Mouse (Mus musculus): ENCODE measurements around the gene Tmem82. TPM values are rescaled to one million over a fixed set of nuclear protein-coding genes. Genes with fewer than 3 reads are reported as not detected.

The Tmem82 gene
- polyA plus RNA-seq, 1 experiment from 2014 or later, result 0.43 TPM

GRCm38 (mm10) chr4:141621297-141621696, 2.9 kb upstream of the Tmem82 start:
- H3K27ac ChIP-seq (replicated peaks in 1 of 2; ENCODE audit: control insufficient read depth in 1 of 2, insufficient read depth in 1 of 2, low read depth in 2 of 2, low read length in 2 of 2), result no peak overlapping the region
- no peaks in the 10 kb centered on the region for H3K27me3 ChIP-seq (ENCODE audit: control insufficient read depth, insufficient read depth, low read length)
- no peaks in the 10 kb centered on the region for H3K9me3 ChIP-seq (ENCODE audit: control insufficient read depth, low read length)
- no peak overlapping the region for H3K4me3 ChIP-seq (ENCODE audit: control insufficient read depth in 1 of 2, insufficient read depth in 1 of 2, low read depth in 1 of 2, low read length in 2 of 2)
- peaks cover 11% of the 10 kb centered on the region for H3K36me3 ChIP-seq (ENCODE audit: control insufficient read depth, insufficient read depth, low read length)
- H3K9ac ChIP-seq (ENCODE audit: low read length), result no peak overlapping the region
- no peak overlapping the region for H3K4me2 ChIP-seq (ENCODE audit: low read length)
- no peak for ATAC-seq (ENCODE audit: insufficient number of reproducible peaks, insufficient read depth, low FRiP score, low read depth)
- WGBS, result 75% methylated on average over 8 of the region's 8 CpGs
- H3K4me1 ChIP-seq (ENCODE audit: control insufficient read depth in 2 of 2, insufficient read depth in 2 of 2, low read length in 2 of 2), result peaks cover 23 to 29% of the 10 kb centered on the region in 2 experiments

DNA sequence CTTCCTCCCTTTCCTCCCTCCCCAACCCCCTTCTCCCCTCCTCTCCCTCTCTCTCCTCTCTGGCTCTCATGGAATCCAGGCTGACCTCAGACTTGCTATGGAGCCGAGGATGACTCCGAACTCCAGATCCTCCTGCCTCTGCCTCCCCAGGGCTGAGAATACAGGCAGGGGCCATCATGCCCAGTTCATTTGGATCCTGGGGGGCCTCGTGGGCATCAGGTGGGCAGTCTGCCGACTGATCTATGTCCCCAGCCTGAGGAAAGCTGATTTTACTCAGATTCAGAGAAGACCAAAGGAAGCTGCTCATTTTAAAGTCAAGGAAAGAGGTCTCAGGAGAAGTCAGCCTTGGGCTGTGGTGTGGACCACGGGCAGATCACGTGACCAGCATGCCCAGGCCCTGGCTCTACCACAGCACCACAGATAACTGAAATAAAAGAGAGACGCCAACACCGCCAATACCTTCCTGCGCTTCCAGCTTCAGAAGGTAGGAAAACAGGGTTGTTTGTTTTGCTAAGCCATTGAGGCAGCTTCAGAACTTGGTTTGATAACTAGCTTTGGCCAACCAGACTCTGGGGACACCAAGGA, 958 bp upstream of the Tmem82 start:
- H3K9ac ChIP-seq (ENCODE audit: low read length), result no peak overlapping the region
- H3K4me1 ChIP-seq (ENCODE audit: control insufficient read depth in 2 of 2, insufficient read depth in 2 of 2, low read length in 2 of 2), result peaks cover 23 to 26% of the 10 kb centered on the region in 2 experiments
- 80% methylated on average over 9 of the region's 9 CpGs for WGBS
- no peaks in the 10 kb centered on the region for H3K27me3 ChIP-seq (ENCODE audit: control insufficient read depth, insufficient read depth, low read length)
- no peak for ATAC-seq (ENCODE audit: insufficient number of reproducible peaks, insufficient read depth, low FRiP score, low read depth)
- H3K27ac ChIP-seq (replicated peaks in 1 of 2; ENCODE audit: control insufficient read depth in 1 of 2, insufficient read depth in 1 of 2, low read depth in 2 of 2, low read length in 2 of 2), result no peak overlapping the region
- no peak overlapping the region for H3K4me3 ChIP-seq (ENCODE audit: control insufficient read depth in 1 of 2, insufficient read depth in 1 of 2, low read depth in 1 of 2, low read length in 2 of 2)
- no peaks in the 10 kb centered on the region for H3K9me3 ChIP-seq (ENCODE audit: control insufficient read depth, low read length)
- no peaks in the 10 kb centered on the region for H3K36me3 ChIP-seq (ENCODE audit: control insufficient read depth, insufficient read depth, low read length)
- H3K4me2 ChIP-seq (ENCODE audit: low read length), result no peak overlapping the region

DNA sequence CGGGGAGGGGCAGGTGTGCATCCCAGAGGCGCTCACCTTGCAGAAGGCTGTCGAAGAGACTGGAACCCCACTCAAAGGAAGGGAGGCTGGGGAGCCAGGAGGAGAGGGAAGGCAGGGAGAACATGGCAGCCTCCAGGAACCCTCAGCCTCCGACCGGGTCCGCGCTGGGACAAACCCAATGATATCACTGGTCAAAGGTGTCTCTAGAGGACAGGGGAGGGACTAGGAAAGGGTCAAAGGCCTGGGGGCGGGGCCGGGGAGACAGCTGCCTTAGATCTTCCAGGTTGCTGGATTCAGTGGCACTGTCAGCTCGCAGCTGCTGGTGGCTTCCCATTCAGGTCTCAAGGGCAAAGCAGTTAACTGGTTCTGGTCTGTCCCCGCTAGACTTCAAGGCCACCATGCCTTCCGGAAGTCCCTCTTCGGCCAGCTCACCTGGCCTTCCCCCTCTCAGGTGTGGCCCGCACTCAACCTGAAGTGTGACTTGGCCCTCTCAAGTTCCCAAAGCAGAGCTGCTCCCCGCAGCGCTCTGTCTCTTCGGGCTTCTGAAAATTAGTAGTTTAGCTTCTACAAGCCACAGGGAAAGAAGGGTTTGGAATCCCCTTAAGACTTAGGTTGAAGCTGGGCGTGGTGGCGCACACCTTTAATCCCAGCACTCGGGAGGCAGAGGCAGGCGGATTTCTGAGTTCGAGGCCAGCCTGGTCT, 419 bp downstream of the Tmem82 start:
- H3K4me2 ChIP-seq (ENCODE audit: low read length), result peak overlapping the region; percentile 72
- H3K36me3 ChIP-seq (ENCODE audit: control insufficient read depth, insufficient read depth, low read length), result no peaks in the 10 kb centered on the region
- 12% methylated on average over 20 of the region's 22 CpGs for WGBS
- H3K4me1 ChIP-seq (ENCODE audit: control insufficient read depth in 2 of 2, insufficient read depth in 2 of 2, low read length in 2 of 2), result peaks cover 9 to 13% of the 10 kb centered on the region in 2 experiments
- H3K9ac ChIP-seq (ENCODE audit: low read length), result peak overlapping the region; percentile 59
- no peak overlapping the region for H3K27ac ChIP-seq (replicated peaks in 1 of 2; ENCODE audit: control insufficient read depth in 1 of 2, insufficient read depth in 1 of 2, low read depth in 2 of 2, low read length in 2 of 2)
- H3K27me3 ChIP-seq (ENCODE audit: control insufficient read depth, insufficient read depth, low read length), result no peaks in the 10 kb centered on the region
- no peaks in the 10 kb centered on the region for H3K9me3 ChIP-seq (ENCODE audit: control insufficient read depth, low read length)
- H3K4me3 ChIP-seq (ENCODE audit: control insufficient read depth in 1 of 2, insufficient read depth in 1 of 2, low read depth in 1 of 2, low read length in 2 of 2), result peak overlapping the region; percentile 31 to 32
- no peak for ATAC-seq (ENCODE audit: insufficient number of reproducible peaks, insufficient read depth, low FRiP score, low read depth)

GRCm38 (mm10) chr4:141617299-141617698, 1.1 kb downstream of the Tmem82 start:
- H3K9me3 ChIP-seq (ENCODE audit: control insufficient read depth, low read length), result no peaks in the 10 kb centered on the region
- H3K9ac ChIP-seq (ENCODE audit: low read length), result peak overlapping the region; percentile 59
- no peaks in the 10 kb centered on the region for H3K27me3 ChIP-seq (ENCODE audit: control insufficient read depth, insufficient read depth, low read length)
- H3K4me3 ChIP-seq (ENCODE audit: control insufficient read depth in 1 of 2, insufficient read depth in 1 of 2, low read depth in 1 of 2, low read length in 2 of 2), result peak overlapping the region; percentile 31 to 32
- WGBS, result 4% methylated on average over 20 of the region's 20 CpGs
- peak; percentile 37; the same call in 1 of the 2 replicates for ATAC-seq (ENCODE audit: insufficient number of reproducible peaks, insufficient read depth, low FRiP score, low read depth)
- peaks cover 9 to 13% of the 10 kb centered on the region in 2 experiments for H3K4me1 ChIP-seq (ENCODE audit: control insufficient read depth in 2 of 2, insufficient read depth in 2 of 2, low read length in 2 of 2)
- peak overlapping the region; percentile 72 for H3K4me2 ChIP-seq (ENCODE audit: low read length)
- H3K36me3 ChIP-seq (ENCODE audit: control insufficient read depth, insufficient read depth, low read length), result no peaks in the 10 kb centered on the region
- H3K27ac ChIP-seq (replicated peaks in 1 of 2; ENCODE audit: control insufficient read depth in 1 of 2, insufficient read depth in 1 of 2, low read depth in 2 of 2, low read length in 2 of 2), result no peak overlapping the region

- WGBS, result 75% methylated on average over 6 of the region's 6 CpGs
- Histone ChIP-seq H3K4me3 (ENCODE audit: control insufficient read depth in 1 of 2, insufficient read depth in 1 of 2, low read depth in 1 of 2, low read length in 2 of 2) (no peak overlapping the region), H3K4me2 (ENCODE audit: low read length) (no peak overlapping the region), H3K4me1 (ENCODE audit: control insufficient read depth in 2 of 2, insufficient read depth in 2 of 2, low read length in 2 of 2) (peaks cover 9 to 13% of the 10 kb centered on the region in 2 experiments), H3K9me3 (ENCODE audit: control insufficient read depth, low read length) (no peaks in the 10 kb centered on the region), H3K9ac (ENCODE audit: low read length) (no peak overlapping the region), H3K27ac (replicated peaks in 1 of 2; ENCODE audit: control insufficient read depth in 1 of 2, insufficient read depth in 1 of 2, low read depth in 2 of 2, low read length in 2 of 2) (no peak overlapping the region), H3K27me3 (ENCODE audit: control insufficient read depth, insufficient read depth, low read length) (no peaks in the 10 kb centered on the region), H3K36me3 (ENCODE audit: control insufficient read depth, insufficient read depth, low read length) (no peaks in the 10 kb centered on the region)
- 0 out of 2 replicates have a peak, but pooled peaks have one; percentile 4 for ATAC-seq (ENCODE audit: insufficient number of reproducible peaks, insufficient read depth, low FRiP score, low read depth)
Measured at GRCm38 (mm10) chr4:141616811-141617210, 1.6 kb downstream of the Tmem82 start.

GRCm38 (mm10) chr4:141614946-141615345, 3.5 kb downstream of the Tmem82 start:
- 73% methylated on average over 14 of the region's 14 CpGs for WGBS
- Histone ChIP-seq H3K27ac (replicated peaks in 1 of 2; ENCODE audit: control insufficient read depth in 1 of 2, insufficient read depth in 1 of 2, low read depth in 2 of 2, low read length in 2 of 2) (no peak overlapping the region), H3K36me3 (ENCODE audit: control insufficient read depth, insufficient read depth, low read length) (no peaks in the 10 kb centered on the region)

DNA sequence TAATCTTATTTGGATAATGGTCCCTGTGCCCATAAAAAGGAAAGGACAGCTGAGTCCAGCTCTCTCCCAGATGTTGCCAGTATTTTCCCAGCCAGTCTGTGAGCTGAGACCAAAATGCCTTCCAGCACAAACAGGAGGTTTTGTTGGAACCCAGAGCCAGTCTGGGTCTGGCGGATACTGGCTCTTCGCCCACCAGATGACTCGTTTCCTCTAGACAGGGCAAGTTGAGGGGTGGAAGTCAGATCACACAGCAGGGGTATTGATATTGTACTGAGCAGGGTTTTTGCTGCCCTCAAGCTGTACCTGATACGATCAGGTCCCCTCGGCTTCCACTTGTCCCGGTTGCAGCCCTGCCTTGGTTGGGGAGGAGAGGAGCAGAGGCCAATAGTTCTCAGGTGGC, 8.9 kb downstream of the Tmem82 start:
- no peak overlapping the region for H3K4me2 ChIP-seq (ENCODE audit: low read length)
- no peak overlapping the region for H3K4me3 ChIP-seq (ENCODE audit: control insufficient read depth in 1 of 2, insufficient read depth in 1 of 2, low read depth in 1 of 2, low read length in 2 of 2)
- H3K27ac ChIP-seq (replicated peaks in 1 of 2; ENCODE audit: control insufficient read depth in 1 of 2, insufficient read depth in 1 of 2, low read depth in 2 of 2, low read length in 2 of 2), result peak overlapping the region; percentile 24 to 51; a peak in 3 of 4 replicates
- peaks cover 2 to 4% of the 10 kb centered on the region in 2 experiments; a peak in 3 of 4 replicates for H3K4me1 ChIP-seq (ENCODE audit: control insufficient read depth in 2 of 2, insufficient read depth in 2 of 2, low read length in 2 of 2)
- no peak overlapping the region for H3K9ac ChIP-seq (ENCODE audit: low read length)
- no peaks in the 10 kb centered on the region for H3K27me3 ChIP-seq (ENCODE audit: control insufficient read depth, insufficient read depth, low read length)
- 59% methylated on average over 6 of the region's 6 CpGs for WGBS
- H3K36me3 ChIP-seq (ENCODE audit: control insufficient read depth, insufficient read depth, low read length), result no peaks in the 10 kb centered on the region
- peak; percentile 65 for ATAC-seq (ENCODE audit: insufficient number of reproducible peaks, insufficient read depth, low FRiP score, low read depth)
- H3K9me3 ChIP-seq (ENCODE audit: control insufficient read depth, low read length), result peaks cover 3% of the 10 kb centered on the region; the same call in 1 of the 2 replicates

More at GRCm38 (mm10) chr4:141614946-141615345, 3.5 kb downstream of the Tmem82 start:
- peaks cover 9 to 13% of the 10 kb centered on the region in 2 experiments for H3K4me1 ChIP-seq (ENCODE audit: control insufficient read depth in 2 of 2, insufficient read depth in 2 of 2, low read length in 2 of 2)
- H3K4me2 ChIP-seq (ENCODE audit: low read length), result no peak overlapping the region
- no peak overlapping the region for H3K4me3 ChIP-seq (ENCODE audit: control insufficient read depth in 1 of 2, insufficient read depth in 1 of 2, low read depth in 1 of 2, low read length in 2 of 2)
- no peak overlapping the region for H3K9ac ChIP-seq (ENCODE audit: low read length)
- no peaks in the 10 kb centered on the region for H3K27me3 ChIP-seq (ENCODE audit: control insufficient read depth, insufficient read depth, low read length)
- H3K9me3 ChIP-seq (ENCODE audit: control insufficient read depth, low read length), result no peaks in the 10 kb centered on the region
- no peak for ATAC-seq (ENCODE audit: insufficient number of reproducible peaks, insufficient read depth, low FRiP score, low read depth)
